Mouse (Mus musculus) left cerebral cortex, postnatal 25 days (tissue): ENCODE data around the gene Setd2. TPM values are rescaled to one million over a fixed set of nuclear protein-coding genes. Genes with fewer than 3 reads are reported as not detected.
A peak's percentile ranks its signal among the peaks of the same experiment; 100 is the strongest.

Experiments
- DNase-seq, 2 experiments: peaks; one replicate each; pipeline ENCODE4 v3.0.0; 2022; ENCODE audit warnings: low spot score in 2 of 2, mixed read lengths in 1 of 2
- intact Hi-C: fragments of 180-260 bp; cut with DNase I; formaldehyde crosslinking; loops from one replicate; pipeline ENCODE4 v1.15.1; 2025
- total RNA-seq, 2 experiments: library from RNA; stranded (reverse); gene quantifications; 2 replicates each; pipeline ENCODE4 v1.2.3; 2021

Gene Setd2
- total RNA-seq, 2 experiments from 2014 or later: 68.9 to 74.9 TPM

- intact Hi-C loops: no loop called here
- no peak for DNase-seq
Measured at GRCm38 (mm10) chr9:110620685-110621084, 88.3 kb downstream of the Setd2 start.

- intact Hi-C loops: no loop called here
- DNase-seq: no peak
Measured at GRCm38 (mm10) chr9:110622621-110623219, 90.3 kb downstream of the Setd2 start.

- intact Hi-C loops: no loop called here
- no peak for DNase-seq
Measured at GRCm38 (mm10) chr9:110623416-110624195, 91.2 kb downstream of the Setd2 start.

- peak; percentile 84 to 91 for DNase-seq
- intact Hi-C loops: no loop called here
Measured at GRCm38 (mm10) chr9:110624361-110625166, 92.2 kb downstream of the Setd2 start, which contains the start of gene Nradd. TSS of gene Nradd (minus strand) at chr9:110624452.

- intact Hi-C loops: no loop called here
- DNase-seq: peak in 1 of 2 experiments; percentile 60
Measured at GRCm38 (mm10) chr9:110625350-110625908, 93.0 kb downstream of the Setd2 start.

- peak in 1 of 2 experiments; percentile 35 for DNase-seq
- intact Hi-C loops: loop anchor here (2.0 to 10.0 kb wide), 3 partner anchors 183 to 245 kb away; partner anchors contain the start of gene Als2cl
Measured at GRCm38 (mm10) chr9:110630171-110630570, 97.8 kb downstream of the Setd2 start.

- intact Hi-C loops: loop anchor here (2.0 to 10.0 kb wide), 3 partner anchors 184 to 244 kb away; partner anchors contain the start of gene Als2cl
- DNase-seq: no peak
Measured at GRCm38 (mm10) chr9:110631191-110631590, 98.8 kb downstream of the Setd2 start.

GRCm38 (mm10) chr9:110631651-110632275 is 99.4 kb downstream of the Setd2 start:
- no peak for DNase-seq
- intact Hi-C loops: loop anchor here (2.0 to 10.0 kb wide), 3 partner anchors 184 to 243 kb away; partner anchors contain the start of gene Als2cl

- DNase-seq: no peak
- intact Hi-C loops: loop anchor here (5.0 to 10.0 kb wide), 2 partner anchors 185 to 242 kb away; partner anchors contain the start of gene Als2cl
Measured at GRCm38 (mm10) chr9:110632671-110633070, 100.3 kb downstream of the Setd2 start.

- DNase-seq: no peak
- intact Hi-C loops: loop anchor here (5.0 to 10.0 kb wide), 2 partner anchors 187 to 241 kb away; partner anchors contain the start of gene Als2cl
Measured at GRCm38 (mm10) chr9:110633882-110634281, 101.5 kb downstream of the Setd2 start.

GRCm38 (mm10) chr9:110635225-110635624 is 102.8 kb downstream of the Setd2 start:
- DNase-seq: peak; percentile 86
- intact Hi-C loops: loop anchor here (1.0 to 10.0 kb wide), 3 partner anchors 74 to 240 kb away; partner anchors contain the start of gene Als2cl

- no peak for DNase-seq
- intact Hi-C loops: loop anchor here (5.0 to 10.0 kb wide), 2 partner anchors 144 to 236 kb away; partner anchors contain the start of gene Als2cl
Measured at GRCm38 (mm10) chr9:110638611-110639021, 106.2 kb downstream of the Setd2 start.

- intact Hi-C loops: loop anchor here (5.0 kb wide), 1 partner anchor 131 kb away; no protein-coding TSS in a partner anchor
- no peak for DNase-seq
Measured at GRCm38 (mm10) chr9:110641006-110641405, 108.6 kb downstream of the Setd2 start.

GRCm38 (mm10) chr9:110642812-110643524 is 110.6 kb downstream of the Setd2 start:
- intact Hi-C loops: loop anchor here (5.0 kb wide), 1 partner anchor 129 kb away; no protein-coding TSS in a partner anchor
- DNase-seq: no peak

GRCm38 (mm10) chr9:110643787-110644186 is 111.4 kb downstream of the Setd2 start:
- DNase-seq: no peak
- intact Hi-C loops: loop anchor here (5.0 kb wide), 1 partner anchor 129 kb away; no protein-coding TSS in a partner anchor

- intact Hi-C loops: loop anchor here (5.0 kb wide), 1 partner anchor 128 kb away; no protein-coding TSS in a partner anchor
- DNase-seq: no peak
Measured at GRCm38 (mm10) chr9:110644295-110644694, 111.9 kb downstream of the Setd2 start.

GRCm38 (mm10) chr9:110645219-110645618 is 112.8 kb downstream of the Setd2 start:
- intact Hi-C loops: no loop called here
- no peak for DNase-seq

- intact Hi-C loops: no loop called here
- no peak for DNase-seq
Measured at GRCm38 (mm10) chr9:110649775-110650174, 117.4 kb downstream of the Setd2 start.
